Mouse (Mus musculus): Measurements from ENCODE around the gene Icam4. TPM values are rescaled to one million over a fixed set of nuclear protein-coding genes. Genes with fewer than 3 reads are reported as not detected.

Gene Icam4
- polyA plus RNA-seq (2014; fragmentation: Nextera tagmentation; extraction: Ambion mirVana) = 5.8 and 6.2 TPM in 2 replicates

DNA sequence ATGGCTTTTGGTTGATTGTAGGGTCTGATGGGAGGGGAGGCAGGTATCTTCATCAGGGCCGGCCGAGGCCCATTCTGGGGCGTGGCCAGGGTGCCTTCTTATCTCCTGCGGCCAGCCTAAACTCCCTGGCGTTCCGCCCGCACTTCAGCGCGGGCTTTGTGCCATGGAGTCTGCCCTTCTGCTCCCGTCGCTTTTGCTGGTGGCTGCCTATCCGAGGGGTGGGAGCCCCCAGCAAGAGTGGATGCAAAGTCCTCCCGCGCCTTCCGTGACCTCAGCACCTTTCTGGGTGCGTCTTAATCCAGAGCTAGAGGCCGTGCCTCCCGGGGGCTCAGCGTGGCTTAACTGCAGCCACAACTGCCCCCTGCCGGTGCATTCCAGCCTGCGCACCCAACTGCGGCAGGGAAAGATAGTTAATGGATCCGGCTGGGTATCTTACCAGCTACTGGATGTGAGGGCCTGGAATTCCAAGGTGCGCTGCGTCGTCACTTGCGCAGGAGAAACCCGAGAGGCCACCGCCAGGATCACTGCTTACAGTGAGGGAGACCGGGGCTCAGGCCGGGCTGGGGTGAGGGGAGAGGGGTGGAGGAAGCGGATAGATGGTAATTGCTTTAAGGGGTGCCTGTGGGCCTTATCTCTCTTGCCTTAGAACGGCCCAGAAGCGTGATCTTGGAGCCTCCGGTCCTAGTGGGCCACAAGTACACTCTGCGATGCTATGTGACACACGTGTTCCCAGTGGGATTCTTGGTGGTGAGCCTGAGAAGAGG lies at the start of gene Icam4:
Gene Icam4, plus strand, starts transcription at position 83 of the 764 bp plus-strand sequence.
- no peak within 1 kb of the TSS for H3K27ac ChIP-seq (ENCODE audit: low read depth, low read length)
- no peaks in the 10 kb centered on the region for H3K9me3 ChIP-seq (ENCODE audit: control insufficient read depth, low read length)
- peak within 1 kb of the TSS; percentile 51; the same call in 1 of the 2 replicates for H3K9ac ChIP-seq (ENCODE audit: low read length)
- DNase-seq (ENCODE audit: low spot score) (peak; percentile 88), ATAC-seq (replicated peaks; ENCODE audit: low FRiP score) (0 out of 2 replicates have a peak, but pooled peaks have one; percentile 17)
- peaks cover 22% of the 10 kb centered on the region for H3K4me1 ChIP-seq (replicated peaks; ENCODE audit: control insufficient read depth, insufficient read depth, low read length)
- H3K36me3 ChIP-seq (ENCODE audit: control insufficient read depth, insufficient read depth, low read length) = no peaks in the 10 kb centered on the region
- peaks cover 57% of the 10 kb centered on the region for H3K27me3 ChIP-seq (ENCODE audit: control insufficient read depth, insufficient read depth, low read length)
- H3K4me2 ChIP-seq (ENCODE audit: low read depth, low read length, severe bottlenecking) = peak within 1 kb of the TSS; percentile 51
- 2% methylated on average over 37 of the region's 37 CpGs for WGBS
- H3K4me3 ChIP-seq (ENCODE audit: low read depth, low read length) = peak within 1 kb of the TSS; percentile 25

- no peak overlapping the region for H3K4me2 ChIP-seq (ENCODE audit: low read depth, low read length, severe bottlenecking)
- no peak overlapping the region for H3K27ac ChIP-seq (ENCODE audit: low read depth, low read length)
- no peak overlapping the region for H3K9ac ChIP-seq (ENCODE audit: low read length)
- WGBS = 91% methylated on average over 7 of the region's 7 CpGs
- H3K9me3 ChIP-seq (ENCODE audit: control insufficient read depth, low read length) = no peaks in the 10 kb centered on the region
- no peak for ATAC-seq (replicated peaks; ENCODE audit: low FRiP score)
- no peak overlapping the region for H3K4me3 ChIP-seq (ENCODE audit: low read depth, low read length)
- H3K36me3 ChIP-seq (ENCODE audit: control insufficient read depth, insufficient read depth, low read length) = no peaks in the 10 kb centered on the region
- DNase-seq (ENCODE audit: low spot score) = no peak
- H3K4me1 ChIP-seq (replicated peaks; ENCODE audit: control insufficient read depth, insufficient read depth, low read length) = no peaks in the 10 kb centered on the region; the same call in 1 of the 2 replicates
- no peaks in the 10 kb centered on the region for H3K27me3 ChIP-seq (ENCODE audit: control insufficient read depth, insufficient read depth, low read length)
Observed at GRCm38 (mm10) chr9:20979769-20980168, 49.4 kb upstream of the Icam4 start.

DNA sequence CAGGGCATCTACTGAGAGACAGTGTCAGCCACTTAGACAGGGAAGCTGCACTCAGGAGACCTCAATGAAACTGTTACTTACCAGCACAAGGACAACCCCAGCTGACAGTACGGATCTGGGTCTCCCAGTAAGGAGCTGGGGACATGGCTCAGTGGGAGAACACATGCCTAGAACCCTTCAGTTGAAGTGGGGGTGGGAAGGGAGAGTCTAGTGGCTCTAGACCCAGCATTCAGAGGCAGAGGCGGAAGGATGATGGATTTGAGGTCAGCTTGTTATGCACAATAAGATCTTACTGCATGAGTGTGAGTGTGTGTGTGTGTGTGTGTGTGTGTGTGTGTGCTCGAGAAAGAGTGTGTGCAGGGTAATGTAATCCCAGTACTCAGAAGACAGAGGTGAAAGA lies 47.0 kb upstream of the Icam4 start:
- Histone ChIP-seq H3K9ac (ENCODE audit: low read length) (no peak overlapping the region), H3K9me3 (ENCODE audit: control insufficient read depth, low read length) (no peaks in the 10 kb centered on the region), H3K36me3 (ENCODE audit: control insufficient read depth, insufficient read depth, low read length) (no peaks in the 10 kb centered on the region), H3K27ac (ENCODE audit: low read depth, low read length) (no peak overlapping the region), H3K4me3 (ENCODE audit: low read depth, low read length) (no peak overlapping the region), H3K27me3 (ENCODE audit: control insufficient read depth, insufficient read depth, low read length) (no peaks in the 10 kb centered on the region), H3K4me2 (ENCODE audit: low read depth, low read length, severe bottlenecking) (no peak overlapping the region), H3K4me1 (replicated peaks; ENCODE audit: control insufficient read depth, insufficient read depth, low read length) (no peaks in the 10 kb centered on the region)
- no peak for DNase-seq (ENCODE audit: low spot score)
- ATAC-seq (replicated peaks; ENCODE audit: low FRiP score) = no peak
- 75% methylated on average over 3 of the region's 3 CpGs for WGBS

GRCm38 (mm10) chr9:20983169-20983568 lies 46.0 kb upstream of the Icam4 start:
- no peak overlapping the region for H3K4me3 ChIP-seq (ENCODE audit: low read depth, low read length)

GRCm38 (mm10) chr9:20986952-20987686 lies 42.1 kb upstream of the Icam4 start:
- no peak for DNase-seq (ENCODE audit: low spot score)
- Histone ChIP-seq H3K27me3 (ENCODE audit: control insufficient read depth, insufficient read depth, low read length) (no peaks in the 10 kb centered on the region), H3K4me1 (replicated peaks; ENCODE audit: control insufficient read depth, insufficient read depth, low read length) (no peaks in the 10 kb centered on the region; the same call in 1 of the 2 replicates), H3K9me3 (ENCODE audit: control insufficient read depth, low read length) (no peaks in the 10 kb centered on the region), H3K36me3 (ENCODE audit: control insufficient read depth, insufficient read depth, low read length) (no peaks in the 10 kb centered on the region), H3K4me3 (ENCODE audit: low read depth, low read length) (no peak overlapping the region), H3K9ac (ENCODE audit: low read length) (no peak overlapping the region), H3K4me2 (ENCODE audit: low read depth, low read length, severe bottlenecking) (no peak overlapping the region), H3K27ac (ENCODE audit: low read depth, low read length) (no peak overlapping the region)
- ATAC-seq (replicated peaks; ENCODE audit: low FRiP score) = no peak
- WGBS = 64% methylated on average over 15 of the region's 15 CpGs

More at GRCm38 (mm10) chr9:20983169-20983568, 46.0 kb upstream of the Icam4 start:
- Histone ChIP-seq H3K36me3 (ENCODE audit: control insufficient read depth, insufficient read depth, low read length) (no peaks in the 10 kb centered on the region), H3K9ac (ENCODE audit: low read length) (no peak overlapping the region), H3K9me3 (ENCODE audit: control insufficient read depth, low read length) (no peaks in the 10 kb centered on the region), H3K27me3 (ENCODE audit: control insufficient read depth, insufficient read depth, low read length) (no peaks in the 10 kb centered on the region), H3K27ac (ENCODE audit: low read depth, low read length) (no peak overlapping the region), H3K4me2 (ENCODE audit: low read depth, low read length, severe bottlenecking) (no peak overlapping the region), H3K4me1 (replicated peaks; ENCODE audit: control insufficient read depth, insufficient read depth, low read length) (no peaks in the 10 kb centered on the region)
- WGBS = 75% methylated on average over 5 of the region's 5 CpGs
- ATAC-seq (replicated peaks; ENCODE audit: low FRiP score) (no peak), DNase-seq (ENCODE audit: low spot score) (no peak)

DNA sequence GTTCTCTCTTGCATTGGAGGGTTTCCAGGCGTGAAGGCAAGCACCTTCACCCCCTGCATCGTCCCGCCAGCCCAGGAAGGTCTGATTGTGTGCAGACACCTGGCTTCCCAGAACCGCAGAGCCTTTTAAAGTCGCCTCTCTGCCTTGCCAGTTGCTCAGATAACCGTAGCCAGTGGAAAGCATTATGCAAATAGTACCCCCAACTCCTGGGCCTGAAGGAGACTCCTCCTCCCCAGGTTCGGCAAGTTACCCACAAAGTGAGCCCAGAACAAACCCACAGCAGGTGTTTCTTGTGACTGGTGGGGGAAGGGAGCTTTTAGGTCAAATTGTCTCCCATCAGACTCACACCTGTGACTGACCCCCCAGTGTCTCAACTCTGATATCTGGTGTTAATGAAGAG lies 41.2 kb upstream of the Icam4 start:
- Histone ChIP-seq H3K9ac (ENCODE audit: low read length) (no peak overlapping the region), H3K9me3 (ENCODE audit: control insufficient read depth, low read length) (no peaks in the 10 kb centered on the region), H3K4me3 (ENCODE audit: low read depth, low read length) (no peak overlapping the region), H3K27ac (ENCODE audit: low read depth, low read length) (no peak overlapping the region), H3K4me1 (replicated peaks; ENCODE audit: control insufficient read depth, insufficient read depth, low read length) (no peaks in the 10 kb centered on the region; the same call in 1 of the 2 replicates), H3K36me3 (ENCODE audit: control insufficient read depth, insufficient read depth, low read length) (no peaks in the 10 kb centered on the region), H3K4me2 (ENCODE audit: low read depth, low read length, severe bottlenecking) (no peak overlapping the region), H3K27me3 (ENCODE audit: control insufficient read depth, insufficient read depth, low read length) (no peaks in the 10 kb centered on the region)
- DNase-seq (ENCODE audit: low spot score) = no peak
- ATAC-seq (replicated peaks; ENCODE audit: low FRiP score) = no peak
- 20% methylated on average over 7 of the region's 7 CpGs for WGBS

DNA sequence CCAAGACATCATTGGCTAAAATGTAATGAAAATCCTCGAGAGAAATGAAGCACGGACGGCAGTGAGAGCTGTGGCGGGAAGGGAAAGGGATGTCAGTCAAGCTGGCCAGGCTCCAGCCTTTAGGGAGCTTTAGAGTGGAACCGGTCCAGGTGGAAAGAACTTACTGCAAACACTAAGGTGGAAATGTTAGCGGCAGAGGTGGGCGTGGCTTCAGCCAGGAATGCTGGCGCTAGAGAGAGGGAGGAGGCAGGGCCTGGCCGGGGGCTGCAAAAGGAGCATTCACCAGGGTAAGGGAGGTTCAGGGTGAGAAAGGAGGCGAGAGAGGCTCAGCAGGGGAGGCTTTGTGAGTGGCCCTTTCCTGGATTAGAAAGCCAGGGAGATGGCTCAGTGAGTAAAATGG lies 38.3 kb upstream of the Icam4 start:
- Histone ChIP-seq H3K36me3 (ENCODE audit: control insufficient read depth, insufficient read depth, low read length) (no peaks in the 10 kb centered on the region), H3K4me1 (replicated peaks; ENCODE audit: control insufficient read depth, insufficient read depth, low read length) (no peaks in the 10 kb centered on the region; the same call in 1 of the 2 replicates), H3K27ac (ENCODE audit: low read depth, low read length) (no peak overlapping the region), H3K4me2 (ENCODE audit: low read depth, low read length, severe bottlenecking) (no peak overlapping the region), H3K27me3 (ENCODE audit: control insufficient read depth, insufficient read depth, low read length) (no peaks in the 10 kb centered on the region), H3K9ac (ENCODE audit: low read length) (no peak overlapping the region), H3K9me3 (ENCODE audit: control insufficient read depth, low read length) (no peaks in the 10 kb centered on the region), H3K4me3 (ENCODE audit: low read depth, low read length) (no peak overlapping the region)
- WGBS = 5% methylated on average over 10 of the region's 10 CpGs
- ATAC-seq (replicated peaks; ENCODE audit: low FRiP score) = no peak
- DNase-seq (ENCODE audit: low spot score) = peak; percentile 70

DNA sequence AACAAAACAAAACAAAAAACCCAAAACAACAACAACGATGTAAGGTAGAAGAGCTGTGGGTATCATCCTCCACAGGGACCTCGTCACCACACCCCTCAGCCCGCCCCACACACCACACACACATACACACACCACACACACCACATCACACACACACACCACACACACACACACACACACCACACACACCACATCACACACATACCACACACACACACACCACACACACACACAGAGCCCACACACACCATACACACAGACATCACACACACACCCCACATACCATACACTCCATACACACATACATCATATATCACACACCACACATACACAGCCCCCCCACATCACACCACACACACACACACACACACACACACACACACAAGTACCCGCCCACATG lies 37.6 kb upstream of the Icam4 start:
- Histone ChIP-seq H3K9me3 (ENCODE audit: control insufficient read depth, low read length) (no peaks in the 10 kb centered on the region), H3K27ac (ENCODE audit: low read depth, low read length) (no peak overlapping the region), H3K9ac (ENCODE audit: low read length) (no peak overlapping the region), H3K27me3 (ENCODE audit: control insufficient read depth, insufficient read depth, low read length) (no peaks in the 10 kb centered on the region), H3K36me3 (ENCODE audit: control insufficient read depth, insufficient read depth, low read length) (no peaks in the 10 kb centered on the region), H3K4me3 (ENCODE audit: low read depth, low read length) (no peak overlapping the region), H3K4me2 (ENCODE audit: low read depth, low read length, severe bottlenecking) (no peak overlapping the region), H3K4me1 (replicated peaks; ENCODE audit: control insufficient read depth, insufficient read depth, low read length) (no peaks in the 10 kb centered on the region; the same call in 1 of the 2 replicates)
- no peak for DNase-seq (ENCODE audit: low spot score)
- 89% methylated on average over 4 of the region's 4 CpGs for WGBS
- no peak for ATAC-seq (replicated peaks; ENCODE audit: low FRiP score)

All from forebrain, embryonic 11.5 days (tissue).